Mouse (Mus musculus) ES-E14 (cell line): ENCODE measurements around the gene Hoxa3.

Source experiments
- CHD2 ChIP-seq: IDR thresholded peaks from 2 replicates; pipeline ENCODE4 v1.6.1; 2014; ENCODE audit warnings: mild to moderate bottlenecking, low read depth, low read length, inconsistent platforms
- HCFC1 ChIP-seq: IDR thresholded peaks from 2 replicates; pipeline ENCODE4 v1.6.1; 2012; ENCODE audit warnings: low read length, inconsistent platforms, borderline replicate concordance; ENCODE audit not compliant: insufficient read depth
- MAFK ChIP-seq: IDR thresholded peaks from 2 replicates; pipeline ENCODE4 v1.6.1; 2014; ENCODE audit warnings: mild to moderate bottlenecking, low read depth, low read length, inconsistent platforms; ENCODE audit not compliant: insufficient read depth

DNA sequence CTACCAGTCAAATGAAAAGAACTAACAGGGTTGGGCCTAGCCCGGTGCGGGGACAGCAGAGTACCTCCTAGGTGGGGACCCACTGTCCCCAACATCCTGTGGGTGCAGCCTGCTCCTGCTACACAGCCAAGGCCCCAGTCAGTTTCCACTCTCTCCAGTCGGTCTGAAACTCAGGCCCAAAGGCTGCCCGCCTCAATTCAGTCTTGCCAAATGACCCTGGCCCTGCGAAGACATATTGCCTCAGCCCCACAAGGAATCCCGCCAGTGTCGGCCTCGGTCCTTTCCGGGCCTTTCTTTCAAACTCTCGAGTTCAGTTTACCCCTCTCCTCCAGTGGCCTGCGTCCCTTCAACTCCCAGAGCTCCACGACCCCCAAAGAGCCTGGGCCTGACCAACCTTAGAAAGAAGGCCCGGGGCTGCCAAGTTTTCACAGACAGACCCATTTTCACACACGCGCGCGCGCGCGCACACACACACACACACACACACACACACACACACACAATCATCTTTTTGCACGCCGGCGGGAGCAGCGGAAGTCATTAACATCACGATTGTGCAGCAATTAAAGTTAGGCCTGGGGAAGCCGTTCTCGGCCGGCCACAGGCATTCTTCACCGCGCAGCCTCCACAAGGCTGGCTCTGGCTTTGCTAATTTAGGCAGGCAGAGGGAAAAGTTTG, 12.9 kb downstream of the Hoxa3 start:
- no peak for TF ChIP-seq CHD2
- TF ChIP-seq MAFK: no peak
- TF ChIP-seq HCFC1: no peak
